Mouse (Mus musculus): ENCODE data around the gene Nceh1.
A peak's percentile ranks its signal among the peaks of the same experiment; 100 is the strongest.
"Not testable (repeated sequence)": the region's sequence is repeated elsewhere in the genome, so short reads cannot be mapped to it uniquely, and the experiment has no call there.

DNA sequence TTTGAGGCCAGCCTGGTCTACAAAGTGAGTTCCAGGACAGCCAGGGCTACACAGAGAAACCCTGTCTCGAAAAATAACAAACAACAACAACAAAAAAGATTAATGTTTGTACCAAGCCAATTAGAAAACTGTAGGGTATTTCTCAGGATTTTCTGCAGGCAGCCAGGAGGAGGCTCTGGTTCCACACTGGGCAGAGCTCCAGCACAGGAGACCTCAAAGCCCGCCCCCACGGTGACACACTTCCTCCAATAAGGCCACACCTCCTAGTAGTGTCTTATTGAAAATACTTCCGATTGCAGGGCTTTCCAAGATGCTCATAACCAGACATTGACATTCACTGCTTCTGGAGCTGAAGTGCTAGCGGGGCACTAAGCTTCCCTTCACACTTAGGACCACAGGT lies 108.2 kb downstream of the Nceh1 start:
- not testable (repeated sequence) for TF ChIP-seq ZC3H11A (IDR thresholded peaks at IDR 0.05; ENCODE audit: low read depth, low read length); TBP (conservative IDR thresholded peaks at IDR 0.05; ENCODE audit: low read depth, low read length); JUN (IDR thresholded peaks at IDR 0.05; ENCODE audit: insufficient read depth, low read depth, low read length)
- TF ChIP-seq CTCF (conservative IDR thresholded peaks at IDR 0.05 in 1 of 2, IDR thresholded peaks at IDR 0.05 in 1 of 2; ENCODE audit: low read depth in 2 of 2, low read length in 2 of 2): peak in 1 of 2 experiments; percentile 54; a peak in 2 of 4 replicates
